Mouse (Mus musculus) G1E (cell line): ENCODE results near the gene Lims1. TPM values are rescaled to one million over a fixed set of nuclear protein-coding genes. Genes with fewer than 3 reads are reported as not detected.
"Not testable (repeated sequence)": the region's sequence is repeated elsewhere in the genome, so short reads cannot be mapped to it uniquely, and the experiment has no call there.

Experiments used
- ATAC-seq: 2 replicates; pipeline ENCODE4 v1.8.0; 2016; ENCODE audit warnings: mild to moderate bottlenecking; ENCODE audit not compliant: insufficient number of reproducible peaks, poor library complexity, low FRiP score, severe bottlenecking; ENCODE audit errors: extremely low read depth
- DNase-seq: peaks from one replicate; pipeline ENCODE4 v3.0.0; 2012; ENCODE audit warnings: low spot score
- H3K27me3 ChIP-seq: 2 replicates; pipeline ENCODE4 v1.6.1; 2012; ENCODE audit warnings: mild to moderate bottlenecking, low read length, inconsistent platforms; ENCODE audit not compliant: insufficient read depth
- H3K36me3 ChIP-seq: replicated peaks from 2 replicates; pipeline ENCODE3; 2012; ENCODE audit warnings: mild to moderate bottlenecking, inconsistent platforms
- H3K4me1 ChIP-seq: 2 replicates; pipeline ENCODE4 v1.6.1; 2012; ENCODE audit warnings: low read depth, low read length, inconsistent platforms, mixed read lengths; ENCODE audit not compliant: insufficient read depth
- H3K4me3 ChIP-seq: 2 replicates; pipeline ENCODE4 v1.5.1; 2012; ENCODE audit warnings: low read depth, mild to moderate bottlenecking, inconsistent platforms, low read length, moderate library complexity, mixed read lengths
- H3K9me3 ChIP-seq: replicated peaks from 2 replicates; pipeline ENCODE4 v1.6.1; 2012; ENCODE audit warnings: inconsistent platforms
- CTCF ChIP-seq: IDR thresholded peaks from 2 replicates; pipeline ENCODE4 v1.5.1; 2012; ENCODE audit warnings: low read depth, low read length, inconsistent platforms, mixed read lengths
- GATA1 ChIP-seq: IDR thresholded peaks from 2 replicates; pipeline ENCODE4 v1.6.1; 2012; ENCODE audit warnings: borderline replicate concordance, low read length, inconsistent platforms, mixed read lengths
- GATA2 ChIP-seq: IDR thresholded peaks from 2 replicates; pipeline ENCODE4 v1.6.1; 2012; ENCODE audit warnings: low read depth, low read length, inconsistent platforms, borderline replicate concordance
- POLR2AphosphoS5 ChIP-seq: IDR thresholded peaks from 2 replicates; pipeline ENCODE4 v1.6.1; 2012; ENCODE audit warnings: low read depth, low read length, inconsistent platforms; ENCODE audit not compliant: insufficient replicate concordance
- TAL1 ChIP-seq: conservative IDR thresholded peaks from 2 replicates; pipeline ENCODE4 v1.6.1; 2012; ENCODE audit warnings: low read depth, low read length, inconsistent platforms, mixed read lengths
- polyA plus RNA-seq: library from polyadenylated mRNA; stranded (reverse); fragments of >175 nt; gene quantifications from 2 replicates; pipeline ENCODE4 v1.2.3, GENCODE M21; 2012
- total RNA-seq, 2 experiments: library from RNA; stranded (forward) in 1 of 2; stranded (reverse) in 1 of 2; fragments of 200-1000 nt in 1 of 2; fragments of >200 nt in 1 of 2; fragmentation: Nextera tagmentation in 1 of 2; gene quantifications; 2 replicates each; pipeline ENCODE4 v1.2.3; 2014 to 2017

Gene Lims1
- total and polyA plus RNA-seq, 3 experiments, result 1.6 to 81.3 (median 64.7) TPM

GRCm38 (mm10) chr10:58328517-58329108 lies 5.3 kb downstream of the Lims1 start:
- Histone ChIP-seq H3K36me3 (peaks cover 8% of the 10 kb centered on the region), H3K4me1 (peaks cover 8% of the 10 kb centered on the region; the same call in 1 of the 2 replicates), H3K27me3 (no peaks in the 10 kb centered on the region), H3K4me3 (no peak overlapping the region), H3K9me3 (no peaks in the 10 kb centered on the region)
- ATAC-seq (no peak), DNase-seq (no peak)
- no peak for TF ChIP-seq CTCF
- no peak for TF ChIP-seq GATA2
- TF ChIP-seq TAL1, result no peak
- no peak for TF ChIP-seq POLR2AphosphoS5
- TF ChIP-seq GATA1, result no peak

- Histone ChIP-seq H3K4me1 (peaks cover 4% of the 10 kb centered on the region; the same call in 1 of the 2 replicates), H3K27me3 (no peaks in the 10 kb centered on the region), H3K4me3 (no peak overlapping the region), H3K9me3 (no peaks in the 10 kb centered on the region), H3K36me3 (peaks cover 9% of the 10 kb centered on the region)
- TF ChIP-seq CTCF (no peak), GATA2 (no peak), GATA1 (no peak), TAL1 (no peak), POLR2AphosphoS5 (no peak)
- DNase-seq (no peak), ATAC-seq (no peak)
These were observed 7.4 kb downstream of the Lims1 start for GRCm38 (mm10) chr10:58330635-58331034.

- Histone ChIP-seq H3K4me1 (peaks cover 4% of the 10 kb centered on the region; the same call in 1 of the 2 replicates), H3K36me3 (peaks cover 9% of the 10 kb centered on the region), H3K4me3 (no peak overlapping the region), H3K27me3 (no peaks in the 10 kb centered on the region), H3K9me3 (no peaks in the 10 kb centered on the region)
- TF ChIP-seq TAL1, result no peak
- ATAC-seq, result no peak
- DNase-seq, result no peak
These were observed 8.5 kb downstream of the Lims1 start for GRCm38 (mm10) chr10:58331741-58332140.

GRCm38 (mm10) chr10:58333414-58333813 lies 10.1 kb downstream of the Lims1 start:
- no peak for DNase-seq
- Histone ChIP-seq H3K36me3 (peaks cover 9% of the 10 kb centered on the region), H3K9me3 (no peaks in the 10 kb centered on the region), H3K4me1 (peaks cover 4% of the 10 kb centered on the region; the same call in 1 of the 2 replicates), H3K27me3 (no peaks in the 10 kb centered on the region), H3K4me3 (no peak overlapping the region)
- no peak for ATAC-seq
- TF ChIP-seq GATA1 (no peak), CTCF (no peak), GATA2 (no peak), POLR2AphosphoS5 (no peak), TAL1 (no peak)

- ATAC-seq, result no peak
- no peak overlapping the region for H3K4me3 ChIP-seq
These were observed 12.9 kb downstream of the Lims1 start for GRCm38 (mm10) chr10:58336156-58336555.

GRCm38 (mm10) chr10:58337091-58337490 lies 13.8 kb downstream of the Lims1 start:
- not testable (repeated sequence) for H3K4me1 ChIP-seq, H3K27me3 ChIP-seq, H3K36me3 ChIP-seq, H3K4me3 ChIP-seq, H3K9me3 ChIP-seq, DNase-seq, ATAC-seq

More at GRCm38 (mm10) chr10:58336156-58336555, 12.9 kb downstream of the Lims1 start:
- peaks cover 2% of the 10 kb centered on the region for H3K36me3 ChIP-seq
- TF ChIP-seq GATA2, result no peak
- no peak for TF ChIP-seq GATA1
- no peak for TF ChIP-seq TAL1
- TF ChIP-seq CTCF, result no peak
- no peak for TF ChIP-seq POLR2AphosphoS5
- H3K4me1 ChIP-seq, result peaks cover 2% of the 10 kb centered on the region; the same call in 1 of the 2 replicates
- no peaks in the 10 kb centered on the region for H3K27me3 ChIP-seq
- no peak for DNase-seq
- H3K9me3 ChIP-seq, result no peaks in the 10 kb centered on the region

- Histone ChIP-seq H3K36me3 (peaks cover 1% of the 10 kb centered on the region), H3K27me3 (no peaks in the 10 kb centered on the region), H3K9me3 (no peaks in the 10 kb centered on the region), H3K4me1 (peaks cover 1% of the 10 kb centered on the region; the same call in 1 of the 2 replicates), H3K4me3 (no peak overlapping the region)
- DNase-seq, result no peak
- TF ChIP-seq GATA1, result no peak
- no peak for TF ChIP-seq GATA2
- TF ChIP-seq POLR2AphosphoS5, result no peak
- TF ChIP-seq CTCF, result no peak
- no peak for TF ChIP-seq TAL1
- ATAC-seq, result no peak
These were observed 15.3 kb downstream of the Lims1 start for GRCm38 (mm10) chr10:58338590-58338989.
